Mouse (Mus musculus) v-Abl transformed pro-B cells (cell line): ENCODE results near the gene Lrrc63.
"Not testable (repeated sequence)": the region's sequence is repeated elsewhere in the genome, so short reads cannot be mapped to it uniquely, and the experiment has no call there.

Experiments used
- in situ Hi-C, 2 experiments: fragments of 400-800 bp; cut with MboI; formaldehyde crosslinking; loops; one replicate each; pipeline ENCODE4 v1.15.1; 2025; ENCODE audit not compliant: unreplicated experiment in 2 of 2

Gene Lrrc63

DNA sequence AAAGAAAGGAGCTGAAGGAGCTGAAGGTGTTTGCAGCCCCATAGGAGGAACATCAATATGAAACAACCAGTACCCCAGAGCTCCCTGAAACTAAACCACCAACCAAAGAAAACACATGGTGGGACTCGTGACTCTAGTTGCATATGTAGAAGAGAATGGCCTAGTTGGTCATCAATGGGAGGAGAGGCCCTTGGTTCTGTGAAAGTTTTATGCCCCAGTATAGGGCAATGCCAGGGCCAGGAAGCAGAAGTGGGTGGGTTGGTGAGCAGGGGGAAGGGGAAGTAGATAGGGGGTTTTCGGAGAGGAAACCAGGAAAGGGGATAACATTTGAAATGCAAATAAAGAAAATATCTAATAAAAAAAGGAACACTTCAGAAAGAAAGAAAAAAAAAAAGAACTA is 17.0 kb upstream of the Lrrc63 start:
- in situ Hi-C loops = not testable (repeated sequence)

DNA sequence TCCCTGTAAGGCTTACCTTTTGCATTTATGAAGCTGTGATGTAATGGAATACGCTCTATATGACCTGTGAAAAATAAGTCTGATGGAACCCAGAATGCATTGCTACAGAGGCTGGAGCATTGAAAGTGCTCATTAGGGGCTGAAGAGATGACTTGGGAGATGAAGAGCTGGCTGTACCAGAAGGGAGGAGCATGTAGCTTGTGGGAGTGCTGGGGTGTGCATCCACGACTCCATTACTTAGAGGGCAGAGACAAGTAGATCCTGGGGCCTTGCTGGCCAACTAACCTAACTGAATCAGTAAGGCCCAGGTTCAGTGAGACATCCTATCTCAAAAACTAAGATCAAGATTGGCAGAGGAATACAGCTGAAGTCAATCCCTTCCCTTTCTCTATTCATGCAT is 8.5 kb upstream of the Lrrc63 start:
- in situ Hi-C loops = loop anchor here (5.0 to 10.0 kb wide), 2 partner anchors 33 to 56 kb away; no protein-coding TSS in a partner anchor

DNA sequence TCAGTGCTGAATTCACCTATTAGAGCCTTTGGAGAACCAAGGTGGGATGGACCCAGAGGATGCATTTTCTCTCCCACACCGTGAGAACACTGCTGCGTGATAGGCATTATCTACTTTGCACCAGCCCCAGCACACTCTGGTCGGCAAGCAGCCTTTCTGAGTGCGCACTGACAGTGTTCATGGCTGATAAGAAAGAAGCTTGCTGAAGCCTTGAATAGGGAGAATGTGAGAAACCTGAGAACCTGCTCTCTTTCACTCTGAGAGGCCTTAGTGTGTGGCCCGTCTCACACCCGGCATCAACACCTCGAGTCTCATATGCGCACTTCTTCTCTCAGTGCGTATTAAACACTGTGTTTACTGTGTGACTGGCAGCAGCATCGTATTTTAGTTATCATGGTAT is 7.8 kb upstream of the Lrrc63 start:
- in situ Hi-C loops = loop anchor here (5.0 to 10.0 kb wide), 2 partner anchors 34 to 56 kb away; no protein-coding TSS in a partner anchor

DNA sequence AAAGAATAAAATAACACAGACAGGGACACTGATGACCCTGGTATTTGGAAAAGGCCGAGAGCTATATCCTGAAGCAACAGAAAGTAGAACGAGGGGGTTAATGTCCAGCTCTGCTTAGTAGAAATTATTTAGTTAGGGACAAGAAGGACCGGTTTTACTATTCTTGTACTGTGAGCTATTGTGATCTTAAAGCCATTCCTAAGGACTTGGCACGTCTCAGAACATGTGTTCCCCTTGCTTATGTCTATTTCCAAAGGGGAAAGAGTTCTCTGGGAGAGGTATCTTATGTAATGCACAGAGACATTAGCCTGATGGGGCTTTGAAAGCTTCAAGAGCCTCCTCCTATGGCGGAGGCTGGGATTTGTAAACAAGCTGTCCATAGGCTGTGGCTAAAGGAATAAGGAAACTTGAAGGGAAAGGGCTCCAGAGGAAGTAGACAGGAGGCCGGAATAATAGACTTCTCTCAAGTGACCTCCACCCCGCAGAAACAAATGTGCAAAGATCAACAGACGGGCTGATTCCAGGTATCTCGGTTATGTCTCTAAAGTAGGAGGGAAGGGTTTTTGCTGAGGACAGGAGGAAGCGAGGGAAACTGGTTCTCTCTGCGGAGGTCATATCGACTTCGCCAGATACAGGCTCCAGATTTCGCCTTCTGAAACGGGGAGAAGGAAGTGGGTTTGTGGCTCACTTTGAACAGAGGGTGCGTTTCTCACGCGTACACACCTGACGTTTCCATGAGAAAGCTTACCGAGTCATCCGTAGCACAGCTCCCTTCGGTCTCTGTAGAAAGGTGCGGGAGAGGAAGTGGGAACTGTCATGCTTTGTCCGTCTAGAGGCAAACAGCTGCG is 5.7 kb upstream of the Lrrc63 start:
- in situ Hi-C loops = loop anchor here (5.0 to 10.0 kb wide), 2 partner anchors 36 to 58 kb away; no protein-coding TSS in a partner anchor

DNA sequence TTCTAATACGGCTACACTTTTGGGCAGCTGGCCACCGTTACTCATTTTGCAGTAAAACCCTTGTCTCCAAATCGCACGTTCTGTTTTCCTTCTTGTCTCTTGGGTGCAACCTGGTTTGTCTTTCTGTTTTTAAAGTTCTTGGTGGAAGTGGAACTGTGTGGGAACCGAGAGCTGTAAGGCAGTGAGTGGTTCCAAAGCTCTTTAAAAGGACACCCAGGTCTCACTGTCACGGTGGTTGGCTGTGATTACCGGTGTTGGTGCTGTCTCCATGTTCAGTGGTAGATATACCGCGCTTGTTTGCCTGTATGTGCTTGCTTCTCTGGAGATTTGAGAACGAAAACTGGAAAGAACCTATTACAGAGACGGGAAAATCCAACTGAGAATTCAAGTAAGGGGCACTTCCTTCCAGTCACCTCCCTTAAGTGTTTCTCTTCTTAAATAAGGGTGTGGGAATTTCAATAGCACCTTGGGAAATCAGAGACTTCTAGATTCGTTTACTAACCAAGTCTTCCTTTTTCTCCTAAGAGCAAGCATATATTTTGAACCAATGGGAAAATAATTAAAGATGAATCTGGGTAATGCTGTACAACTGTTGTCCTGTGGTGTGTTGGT is 749 bp upstream of the Lrrc63 start:
- in situ Hi-C loops = loop anchor here (10.0 kb wide), 1 partner anchor 63 kb away; no protein-coding TSS in a partner anchor

DNA sequence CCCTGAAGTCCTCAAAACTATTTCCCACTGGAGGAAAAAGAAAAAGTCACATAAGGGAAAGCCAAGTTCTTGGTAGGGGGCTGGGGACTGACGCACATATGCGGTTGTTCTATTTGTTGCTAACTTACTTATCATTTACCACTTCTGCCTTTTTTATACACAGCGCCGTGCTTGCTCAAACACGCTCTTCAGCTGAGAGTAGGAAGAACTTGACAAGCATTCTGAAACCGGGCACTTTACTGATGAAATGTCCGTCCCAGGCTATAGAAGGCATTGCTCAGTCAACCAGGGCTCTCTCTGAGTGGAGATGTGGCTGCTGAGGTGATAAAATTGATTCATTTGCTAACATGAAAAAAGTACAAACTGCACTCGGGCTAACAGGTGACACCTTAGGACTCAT is 9.0 kb downstream of the Lrrc63 start:
- in situ Hi-C loops = loop anchor here (5.0 kb wide), 1 partner anchor 34 kb away; no protein-coding TSS in a partner anchor

- in situ Hi-C loops = no loop called here
These were observed 27.7 kb downstream of the Lrrc63 start for GRCm38 (mm10) chr14:75102956-75103355.

- in situ Hi-C loops = no loop called here
These were observed 52.7 kb downstream of the Lrrc63 start for GRCm38 (mm10) chr14:75077946-75078345.

GRCm38 (mm10) chr14:75075299-75076180 is 55.1 kb downstream of the Lrrc63 start:
- in situ Hi-C loops = no loop called here

DNA sequence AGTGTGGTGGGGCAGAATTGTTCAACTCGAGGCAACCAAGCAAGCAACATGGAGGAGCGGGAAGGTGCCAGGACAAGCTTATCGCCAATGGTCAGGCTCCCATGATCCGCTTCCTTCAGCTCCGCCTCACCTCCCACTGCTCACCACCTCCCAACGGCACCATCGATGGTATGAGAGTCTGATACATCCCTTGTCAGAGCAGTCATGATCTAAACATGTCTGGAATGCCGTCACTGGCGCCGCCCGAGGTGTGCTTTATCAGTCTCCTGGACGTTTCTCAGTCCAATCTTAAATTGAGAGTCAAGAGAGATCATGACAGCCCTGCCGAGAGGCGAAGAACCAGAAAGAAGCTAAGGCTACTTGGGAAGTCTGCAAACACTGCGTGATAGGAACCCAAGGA is 59.6 kb downstream of the Lrrc63 start:
- in situ Hi-C loops = loop anchor here (5.0 to 25.0 kb wide), 3 partner anchors 126 to 266 kb away; no protein-coding TSS in a partner anchor

GRCm38 (mm10) chr14:75069356-75069979 is 61.2 kb downstream of the Lrrc63 start:
- in situ Hi-C loops = loop anchor here (5.0 to 25.0 kb wide), 2 partner anchors 268 to 693 kb away; no protein-coding TSS in a partner anchor

GRCm38 (mm10) chr14:75068430-75069112 is 62.1 kb downstream of the Lrrc63 start:
- in situ Hi-C loops = loop anchor here (5.0 to 25.0 kb wide), 2 partner anchors 269 to 694 kb away; no protein-coding TSS in a partner anchor

DNA sequence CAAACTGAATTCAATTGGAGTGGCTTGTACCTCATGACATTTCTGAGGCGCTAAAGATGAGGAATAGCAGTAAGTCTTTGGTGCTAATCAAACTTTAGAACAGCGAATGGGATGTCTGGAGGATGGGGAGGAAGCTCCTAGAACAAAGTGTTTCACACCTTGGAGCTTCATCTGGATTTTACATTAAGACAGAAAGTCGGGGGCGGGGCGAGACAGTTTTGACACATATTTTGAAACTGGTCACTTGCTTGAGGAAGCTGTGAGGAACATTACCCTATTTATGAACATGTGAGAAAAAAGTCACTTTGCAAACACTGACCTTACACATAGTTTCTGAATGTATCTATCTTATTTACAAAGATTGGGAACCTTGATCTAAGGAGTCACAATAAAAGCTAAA is 65.5 kb downstream of the Lrrc63 start:
- in situ Hi-C loops = loop anchor here (5.0 to 25.0 kb wide), 2 partner anchors 272 to 697 kb away; no protein-coding TSS in a partner anchor

DNA sequence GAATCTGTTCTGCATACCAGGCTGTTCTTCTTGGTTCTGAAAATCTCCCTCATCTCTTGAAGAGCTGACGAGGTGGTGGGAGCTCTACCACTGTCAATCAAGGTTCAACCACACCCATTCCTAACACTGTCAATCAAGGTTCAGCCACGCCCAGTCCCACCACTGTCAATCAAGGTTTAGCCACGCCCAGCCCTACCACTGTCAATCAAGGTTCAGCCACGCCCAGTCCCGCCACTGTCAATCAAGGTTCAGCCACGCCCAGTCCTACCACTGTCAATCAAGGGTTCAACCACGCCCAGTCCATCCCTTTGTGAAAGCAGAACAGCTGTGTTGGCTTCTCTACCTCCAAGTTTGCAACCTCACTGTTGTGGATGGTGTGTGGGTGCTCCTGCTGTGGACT is 66.2 kb downstream of the Lrrc63 start:
- in situ Hi-C loops = loop anchor here in 1 of 2 experiments (5.0 to 25.0 kb wide), 2 partner anchors 273 to 658 kb away; no protein-coding TSS in a partner anchor

- in situ Hi-C loops = loop anchor here in 1 of 2 experiments (5.0 to 25.0 kb wide), 2 partner anchors 273 to 658 kb away; no protein-coding TSS in a partner anchor
These were observed 66.7 kb downstream of the Lrrc63 start for GRCm38 (mm10) chr14:75063936-75064335.

DNA sequence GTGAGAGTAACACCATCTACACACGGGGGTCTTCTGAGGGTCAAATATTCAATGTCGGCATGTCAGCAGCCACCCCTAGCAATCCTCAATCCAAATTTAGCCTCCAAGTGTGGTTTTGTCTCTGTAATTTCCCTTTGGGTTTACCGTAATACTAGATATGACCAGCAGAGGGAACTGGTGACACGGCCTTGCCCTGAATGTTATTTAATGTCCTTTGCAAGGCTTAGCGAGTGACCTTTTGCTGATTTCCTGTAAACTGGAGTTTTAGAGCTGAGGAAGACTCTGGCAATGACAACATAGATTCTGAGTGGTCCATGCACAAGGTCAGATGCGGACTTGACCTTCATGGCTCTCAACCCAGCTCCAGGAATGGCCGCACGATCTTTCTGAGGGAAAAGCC is 70.1 kb downstream of the Lrrc63 start:
- in situ Hi-C loops = loop anchor here in 1 of 2 experiments (5.0 to 25.0 kb wide), 2 partner anchors 277 to 662 kb away; no protein-coding TSS in a partner anchor

GRCm38 (mm10) chr14:75056861-75057431 is 73.7 kb downstream of the Lrrc63 start:
- in situ Hi-C loops = loop anchor here (5.0 to 25.0 kb wide), 2 partner anchors 280 to 660 kb away; no protein-coding TSS in a partner anchor
